Mouse (Mus musculus): ENCODE results near the gene Dgkq. TPM values are rescaled to one million over a fixed set of nuclear protein-coding genes. Genes with fewer than 3 reads are reported as not detected.
"Not testable (repeated sequence)": the region's sequence is repeated elsewhere in the genome, so short reads cannot be mapped to it uniquely, and the experiment has no call there.

Dgkq gene
- total RNA-seq, 2 experiments from 2014 or later = 40.5 to 57.7 TPM

DNA sequence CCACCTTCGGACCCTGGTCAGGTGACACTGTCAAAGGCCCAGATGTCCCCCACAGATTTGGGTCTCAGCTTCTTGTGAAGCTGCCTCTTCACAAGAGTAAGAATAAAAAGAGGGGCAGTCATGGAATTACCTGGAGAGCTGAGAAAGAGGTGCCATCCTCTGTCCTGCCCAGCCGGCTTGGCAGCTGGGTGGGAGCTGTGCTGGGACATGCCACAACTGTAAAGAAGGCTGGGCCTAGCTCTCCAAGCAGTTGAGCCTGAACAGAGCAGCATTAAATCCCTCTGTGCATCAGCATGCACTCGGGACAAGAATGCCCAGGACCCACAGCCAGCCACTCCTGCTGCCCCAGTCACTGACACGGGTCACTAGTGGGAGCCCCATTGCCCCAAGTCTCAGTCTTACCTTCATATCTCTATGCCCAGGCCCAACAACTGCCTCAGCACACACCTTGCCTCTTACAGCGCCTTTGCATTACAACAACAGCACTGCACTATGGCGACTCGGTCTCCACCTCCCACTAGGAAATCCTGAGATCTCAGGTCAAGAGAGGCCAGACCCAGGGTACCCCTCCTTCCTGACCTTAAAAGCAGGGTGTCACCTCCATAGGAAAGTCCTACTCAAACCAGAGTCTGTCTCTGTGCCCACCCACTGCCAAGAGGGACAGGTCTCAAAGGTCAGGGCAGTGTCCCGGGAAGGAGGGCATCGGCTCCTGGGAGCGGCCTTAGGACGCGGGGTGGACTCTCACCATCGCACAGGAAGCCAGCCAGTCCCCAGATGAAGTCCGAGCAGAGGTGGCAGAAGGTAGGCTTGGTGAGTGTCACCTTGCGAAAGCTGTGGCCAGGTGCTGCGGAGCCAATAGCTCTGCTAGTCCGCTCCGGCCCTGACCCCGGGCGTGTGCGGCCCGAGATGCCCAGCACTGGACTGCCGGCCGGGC lies 9.5 kb downstream of the Dgkq start, which contains the start of gene Idua:
Gene Idua, plus strand, starts transcription at position 634 of the 934 bp plus-strand sequence.
- no peak for DNase-seq (ENCODE audit: low spot score in 2 of 2)
- intact Hi-C loops (cut with DNase I) = no loop called here

GRCm38 (mm10) chr5:108658611-108659010 lies 10.9 kb downstream of the Dgkq start:
- no peak for DNase-seq (ENCODE audit: low spot score in 2 of 2)
- intact Hi-C loops (cut with DNase I) = no loop called here

DNA sequence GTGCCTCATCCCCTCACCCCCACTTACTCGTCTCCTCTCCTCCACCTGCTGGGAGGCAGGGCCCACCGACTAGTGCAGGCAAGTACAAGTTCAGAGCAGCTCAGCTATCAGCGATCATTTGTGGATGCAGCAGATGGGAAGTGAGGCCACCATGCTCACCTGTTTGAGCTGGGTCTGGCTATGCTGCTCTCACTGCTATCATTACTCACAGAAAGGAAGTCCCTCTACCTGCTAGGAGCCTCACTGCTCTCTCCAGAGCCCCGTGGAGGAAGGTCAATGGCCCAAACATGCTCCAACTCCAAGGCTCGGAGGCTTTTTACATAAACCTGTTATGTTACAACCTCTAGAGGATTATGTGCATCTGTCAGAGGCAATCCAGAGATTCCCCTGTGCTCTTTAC lies 12.1 kb downstream of the Dgkq start:
- intact Hi-C loops (cut with DNase I) = no loop called here

DNA sequence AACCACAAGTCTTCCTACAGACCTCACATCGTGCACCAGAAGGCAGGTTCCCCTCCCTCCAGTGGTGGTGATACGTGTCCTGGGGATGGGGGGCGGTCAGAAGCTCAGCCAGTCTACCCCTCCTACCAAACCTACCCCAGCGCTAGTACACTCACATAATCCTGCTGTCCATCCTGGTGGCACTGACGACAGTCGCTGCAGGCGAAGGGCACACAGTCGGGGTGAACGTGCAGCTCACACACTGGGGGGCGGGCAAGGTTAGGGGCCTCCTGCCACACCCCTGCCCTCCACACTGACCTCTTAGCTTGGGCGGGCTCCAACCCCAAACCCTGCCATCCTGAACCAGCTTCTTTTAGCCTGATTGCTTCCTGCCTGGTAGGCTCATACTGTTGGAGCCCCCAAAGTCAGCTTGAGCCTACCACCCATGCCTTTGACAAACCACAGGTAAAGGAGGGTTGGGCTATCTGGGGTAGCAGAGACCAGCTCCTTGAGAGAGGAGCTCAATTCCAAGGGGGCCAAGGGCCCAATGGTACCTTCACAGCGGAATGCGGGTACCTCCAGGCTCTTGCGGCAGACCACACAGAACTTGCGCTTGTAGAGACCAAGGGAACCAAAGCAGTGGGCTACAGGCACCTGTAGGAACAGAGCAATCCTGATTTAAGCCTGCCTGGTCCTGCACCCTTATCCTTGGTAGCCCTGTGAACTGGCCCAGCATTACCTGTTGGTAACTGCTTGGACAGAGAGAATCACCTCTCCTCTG lies 13.4 kb downstream of the Dgkq start:
- intact Hi-C loops (cut with DNase I) = no loop called here
- DNase-seq (ENCODE audit: low spot score in 2 of 2) = no peak

More for the DNA sequence above, 12.1 kb downstream of the Dgkq start:
- DNase-seq (ENCODE audit: low spot score in 2 of 2) = no peak

DNA sequence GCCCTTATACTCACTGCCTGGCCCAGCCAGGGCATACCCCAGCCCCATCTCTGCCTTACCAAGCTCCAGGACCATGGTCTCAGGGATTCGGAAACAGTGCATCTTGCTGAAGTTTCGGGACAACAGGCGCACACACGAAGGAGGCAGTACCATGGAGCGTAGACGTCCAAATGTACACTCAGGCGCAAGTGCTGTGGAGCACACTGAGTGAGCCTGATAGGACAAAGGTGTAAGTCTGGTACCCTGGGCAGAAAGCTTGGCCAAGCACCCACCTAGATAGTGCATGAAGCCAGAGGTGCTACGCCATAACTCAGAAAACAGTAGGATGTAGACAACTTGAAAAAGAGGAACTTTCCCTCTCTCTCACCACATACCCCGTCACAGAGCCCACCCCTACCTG lies 14.1 kb downstream of the Dgkq start:
- DNase-seq (ENCODE audit: low spot score in 2 of 2) = no peak
- intact Hi-C loops (cut with DNase I) = no loop called here

- DNase-seq (ENCODE audit: low spot score in 2 of 2) = no peak
- intact Hi-C loops (cut with DNase I) = no loop called here
Measured at GRCm38 (mm10) chr5:108654444-108654990, 15.0 kb downstream of the Dgkq start.

DNA sequence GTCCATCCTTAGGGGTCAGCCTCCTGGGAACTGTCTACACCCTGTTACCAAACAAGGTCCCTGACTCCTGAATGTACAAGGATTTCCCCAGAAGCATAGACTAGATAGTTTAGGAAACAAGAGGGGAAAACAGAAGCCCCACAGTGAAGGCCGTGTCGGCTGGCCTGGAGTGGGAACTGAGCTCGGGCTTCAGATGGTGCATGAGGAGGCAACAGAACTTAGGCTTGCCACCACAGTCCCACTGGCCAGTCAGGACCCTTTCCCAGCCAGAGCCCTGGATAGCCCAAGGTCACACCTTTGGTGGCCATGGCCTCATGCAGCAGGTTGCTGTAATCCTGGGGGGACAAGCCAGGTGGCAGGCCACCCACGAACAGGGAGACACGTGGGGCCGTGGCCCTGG lies 16.1 kb downstream of the Dgkq start:
- DNase-seq (ENCODE audit: low spot score in 2 of 2) = no peak
- intact Hi-C loops (cut with DNase I) = no loop called here

- intact Hi-C loops (cut with DNase I) = no loop called here
- no peak for DNase-seq (ENCODE audit: low spot score in 2 of 2)
Measured at GRCm38 (mm10) chr5:108651823-108652222, 17.6 kb downstream of the Dgkq start.

DNA sequence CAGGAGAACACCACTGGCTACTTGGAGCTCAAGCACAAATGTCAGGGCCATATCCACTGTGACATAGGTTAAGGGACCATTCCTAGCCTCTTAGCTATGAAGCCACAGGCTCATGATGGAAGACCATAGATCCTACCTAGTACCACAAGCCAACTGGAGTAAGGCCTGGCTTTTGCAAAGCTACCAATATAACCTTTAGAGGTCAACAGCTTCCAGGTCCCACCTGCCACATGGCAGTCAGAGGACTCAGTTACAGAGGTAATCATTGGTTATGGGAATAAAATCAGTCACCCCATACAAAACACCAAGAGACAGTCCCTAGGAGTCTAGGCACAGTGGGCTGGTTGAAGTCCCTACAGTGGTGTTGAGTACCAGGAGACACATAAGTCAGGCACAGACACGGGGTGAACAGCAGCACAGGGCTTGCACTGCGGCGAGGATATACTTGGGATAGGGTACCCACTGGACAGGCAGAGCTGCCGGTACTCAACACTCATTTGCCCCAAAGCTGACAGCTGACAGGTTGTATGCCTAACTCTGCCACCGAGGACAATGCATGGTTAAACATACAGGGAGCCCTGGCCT lies 18.2 kb downstream of the Dgkq start:
- intact Hi-C loops (cut with DNase I) = no loop called here

GRCm38 (mm10) chr5:108650341-108650740 lies 19.1 kb downstream of the Dgkq start:
- intact Hi-C loops (cut with DNase I) = no loop called here

More for the DNA sequence above, 18.2 kb downstream of the Dgkq start:
- no peak for DNase-seq (ENCODE audit: low spot score in 2 of 2)

GRCm38 (mm10) chr5:108648937-108649576 lies 20.4 kb downstream of the Dgkq start:
- no peak for DNase-seq (ENCODE audit: low spot score in 2 of 2)
- intact Hi-C loops (cut with DNase I) = no loop called here

More at GRCm38 (mm10) chr5:108650341-108650740, 19.1 kb downstream of the Dgkq start:
- DNase-seq (ENCODE audit: low spot score in 2 of 2) = no peak

GRCm38 (mm10) chr5:108647820-108648465 lies 21.5 kb downstream of the Dgkq start:
- no peak for DNase-seq (ENCODE audit: low spot score in 2 of 2)
- intact Hi-C loops (cut with DNase I) = no loop called here

- DNase-seq (ENCODE audit: low spot score in 2 of 2) = no peak
- intact Hi-C loops (cut with DNase I) = no loop called here
Measured at GRCm38 (mm10) chr5:108647311-108647710, 22.2 kb downstream of the Dgkq start.

DNA sequence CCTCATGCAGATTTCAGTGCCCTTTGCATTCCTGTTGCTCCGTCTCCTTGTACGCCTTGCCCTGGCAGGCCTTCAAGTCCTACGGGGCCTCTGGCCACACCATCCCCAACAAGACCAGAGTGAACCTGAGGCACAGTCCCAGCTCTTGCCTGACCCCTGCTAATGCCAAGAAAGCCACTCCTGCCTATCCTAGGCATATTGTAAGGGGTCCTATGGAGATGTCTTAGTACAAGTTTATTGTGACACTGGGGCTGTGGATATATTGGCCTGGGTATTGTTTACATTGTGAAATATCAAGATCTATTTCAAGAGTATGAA lies 23.2 kb downstream of the Dgkq start:
- no peak for DNase-seq (ENCODE audit: low spot score in 2 of 2)
- intact Hi-C loops (cut with DNase I) = no loop called here

DNA sequence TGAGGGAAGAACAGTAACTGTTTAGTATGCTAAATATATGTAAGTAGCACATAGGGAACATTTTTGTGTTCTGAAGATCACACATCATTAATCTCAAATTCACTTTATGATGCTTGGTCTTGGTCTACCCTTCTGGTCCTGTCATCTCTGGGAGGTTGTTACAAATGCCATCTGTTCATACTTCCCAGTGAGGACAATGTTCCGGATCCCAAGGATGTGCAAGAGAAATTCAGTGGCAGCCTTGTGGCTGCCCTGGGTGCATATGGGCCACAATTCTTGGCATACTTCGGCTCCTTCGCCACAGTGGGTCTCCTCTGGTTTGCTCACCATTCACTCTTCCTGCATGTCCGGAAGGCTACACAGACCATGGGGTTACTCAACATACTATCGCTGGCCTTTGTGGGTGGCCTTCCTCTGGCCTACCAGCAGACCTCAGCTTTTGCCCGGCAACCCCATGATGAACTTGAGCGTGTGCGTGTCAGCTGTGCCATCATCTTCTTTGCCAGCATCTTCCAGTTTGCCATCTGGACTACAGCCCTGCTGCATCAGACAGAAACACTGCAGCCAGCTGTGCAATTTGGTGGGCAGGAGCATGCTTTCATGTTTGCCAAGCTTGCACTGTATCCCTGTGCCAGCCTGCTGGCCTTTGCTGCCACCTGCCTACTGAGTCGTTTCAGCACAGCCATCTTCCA lies 23.7 kb downstream of the Dgkq start:
- intact Hi-C loops (cut with DNase I) = no loop called here
- DNase-seq (ENCODE audit: low spot score in 2 of 2) = no peak

- intact Hi-C loops (cut with DNase I) = no loop called here
- DNase-seq (ENCODE audit: low spot score in 2 of 2) = no peak
Measured at GRCm38 (mm10) chr5:108643674-108644073, 25.8 kb downstream of the Dgkq start.

GRCm38 (mm10) chr5:108636172-108636571 lies 33.3 kb downstream of the Dgkq start:
- DNase-seq (ENCODE audit: low spot score in 2 of 2) = no peak
- intact Hi-C loops (cut with DNase I) = no loop called here

DNA sequence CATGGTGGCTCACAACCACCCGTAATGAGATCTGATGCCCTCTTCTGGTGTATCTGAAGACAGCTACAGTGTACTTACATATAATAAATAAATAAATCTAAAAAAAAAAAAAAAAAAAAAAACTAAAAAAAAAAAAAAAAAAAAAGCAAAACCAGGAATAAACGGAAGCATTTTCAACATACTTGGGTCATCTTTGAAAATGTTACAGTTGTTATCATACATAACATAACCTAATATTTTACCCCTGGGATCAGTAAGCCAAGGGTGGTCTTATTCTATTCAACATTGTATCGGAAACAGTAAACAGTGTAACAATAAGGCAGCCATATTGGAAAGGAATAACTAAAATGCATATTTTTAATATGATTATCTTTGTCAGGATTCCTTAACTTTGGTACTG lies 35.4 kb downstream of the Dgkq start:
- intact Hi-C loops (cut with DNase I); DNase-seq (ENCODE audit: low spot score in 2 of 2): not testable (repeated sequence)

DNA sequence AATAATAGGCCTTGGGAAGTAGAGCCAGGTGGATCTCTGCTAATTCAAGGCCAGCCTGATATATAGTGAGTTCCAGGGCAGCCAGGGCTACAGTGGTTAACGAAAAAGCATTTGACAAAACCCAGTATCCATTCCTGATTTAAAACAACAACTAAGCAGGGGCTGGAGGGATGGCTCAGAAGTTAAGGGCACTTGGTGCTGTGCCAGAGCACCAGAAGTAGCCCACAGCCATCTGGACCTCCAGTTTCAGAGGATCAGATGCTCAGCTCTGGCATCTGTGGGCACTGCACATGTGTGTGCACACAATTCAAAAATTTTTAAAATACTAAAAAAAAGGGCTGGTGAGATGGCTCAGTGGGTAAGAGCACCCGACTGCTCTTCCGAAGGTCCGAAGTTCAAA lies 35.8 kb downstream of the Dgkq start:
- intact Hi-C loops (cut with DNase I) = no loop called here
- DNase-seq (ENCODE audit: low spot score in 2 of 2) = no peak

All from left cerebral cortex, postnatal 36 days (tissue).